Comparison of ENCODE assay signal across 7 mouse cellular contexts in genomic region chr9:20607100-20607974, GRCm38 (mm10). TPM values are rescaled to one million over a fixed set of nuclear protein-coding genes. Genes with fewer than 3 reads are reported as not detected.
DNase-seq lines count a peak whose midpoint lies in the region; ATAC-seq and TF ChIP-seq lines count a peak whose summit lies in the region.

No protein-coding gene starts in this region.

- H3K9ac ChIP-seq in intestine, postnatal 0 days (ENCODE audit: low read depth, low read length): peak overlapping the region; percentile 73
- peak overlapping the region; percentile 78 for H3K9ac ChIP-seq in midbrain, embryonic 12.5 days (replicated peaks)

- peaks cover 14% of the 10 kb centered on the region for H3K36me3 ChIP-seq in embryonic facial prominence, embryonic 10.5 days (replicated peaks)
- no peaks in the 10 kb centered on the region; the same call in 1 of the 2 replicates for H3K36me3 ChIP-seq in intestine, postnatal 0 days (ENCODE audit: control insufficient read depth, insufficient read depth)
- 0 out of 2 replicates have a peak, but pooled peaks cover 7% of the 10 kb centered on the region for H3K36me3 ChIP-seq in midbrain, embryonic 12.5 days
- H3K36me3 ChIP-seq in small intestine, adult 2 months (ENCODE audit: control insufficient read depth, insufficient read depth, low read length): no peaks in the 10 kb centered on the region

- TF ChIP-seq POLR2A in small intestine, adult 2 months (IDR thresholded peaks at IDR 0.05; ENCODE audit: low read depth, low read length): peak; percentile 65; the same call in 1 of the 2 replicates

- H3K9me3 ChIP-seq in embryonic facial prominence, embryonic 10.5 days: peaks cover 5% of the 10 kb centered on the region; the same call in 1 of the 2 replicates
- no peaks in the 10 kb centered on the region for H3K9me3 ChIP-seq in intestine, postnatal 0 days (ENCODE audit: control insufficient read depth)
- H3K9me3 ChIP-seq in midbrain, embryonic 12.5 days: no peaks in the 10 kb centered on the region

- peak overlapping the region; percentile 85 for H3K4me2 ChIP-seq in intestine, postnatal 0 days (replicated peaks; ENCODE audit: low read depth)
- peak overlapping the region; percentile 65 for H3K4me2 ChIP-seq in midbrain, embryonic 12.5 days (replicated peaks)

- peak overlapping the region; percentile 98 for H3K27ac ChIP-seq in embryonic facial prominence, embryonic 10.5 days (replicated peaks)
- peak overlapping the region; percentile 96 for H3K27ac ChIP-seq in intestine, postnatal 0 days (ENCODE audit: low read depth, low read length)
- peak overlapping the region; percentile 95 for H3K27ac ChIP-seq in midbrain, embryonic 12.5 days (replicated peaks)
- H3K27ac ChIP-seq in small intestine, adult 2 months (ENCODE audit: insufficient read depth, low read depth, low read length): peak overlapping the region; percentile 99

- WGBS in embryonic facial prominence, embryonic 10.5 days: under 1% methylated on average over 57 of the region's 57 CpGs
- WGBS in intestine, postnatal 0 days: under 1% methylated on average over 57 of the region's 57 CpGs
- under 1% methylated on average over 57 of the region's 57 CpGs for WGBS in midbrain, embryonic 12.5 days
- WGBS in small intestine, adult 2 months: under 1% methylated on average over 57 of the region's 57 CpGs

- DNase-seq in adrenal gland, postnatal 10 days: peak; percentile 86
- peak; percentile 89 for DNase-seq in embryonic facial prominence, embryonic 10.5 days (ENCODE audit: low spot score)
- peak; percentile 65 for DNase-seq in gonadal fat pad, adult 2 months (ENCODE audit: low read depth)
- peak; percentile 84 for DNase-seq in left cerebral cortex, postnatal 4 days

- peaks cover 12% of the 10 kb centered on the region; the same call in 1 of the 2 replicates for H3K4me1 ChIP-seq in embryonic facial prominence, embryonic 10.5 days
- no peaks in the 10 kb centered on the region; the same call in 1 of the 2 replicates for H3K4me1 ChIP-seq in intestine, postnatal 0 days (replicated peaks; ENCODE audit: control insufficient read depth, insufficient read depth, low read length)
- peaks cover 7% of the 10 kb centered on the region for H3K4me1 ChIP-seq in midbrain, embryonic 12.5 days
- H3K4me1 ChIP-seq in small intestine, adult 2 months (ENCODE audit: control insufficient read depth, insufficient read depth, insufficient read length, low read length): peaks cover 3% of the 10 kb centered on the region; the same call in 1 of the 2 replicates

- no peak for TF ChIP-seq CTCF in intestine, postnatal 0 days (IDR thresholded peaks at IDR 0.05; ENCODE audit: low read depth)
- no peak for TF ChIP-seq CTCF in small intestine, adult 2 months (IDR thresholded peaks at IDR 0.05; ENCODE audit: extremely low read depth, insufficient read length, insufficient replicate concordance, low read depth, low read length)

- no peaks in the 10 kb centered on the region for H3K27me3 ChIP-seq in embryonic facial prominence, embryonic 10.5 days (replicated peaks; ENCODE audit: low read depth, poor library complexity, severe bottlenecking)
- no peaks in the 10 kb centered on the region for H3K27me3 ChIP-seq in intestine, postnatal 0 days (replicated peaks; ENCODE audit: control insufficient read depth, insufficient read depth, low read length)
- H3K27me3 ChIP-seq in midbrain, embryonic 12.5 days: no peaks in the 10 kb centered on the region
- no peaks in the 10 kb centered on the region for H3K27me3 ChIP-seq in small intestine, adult 2 months (ENCODE audit: control insufficient read depth, insufficient read depth, low read length)

- peak overlapping the region; percentile 80 for H3K4me3 ChIP-seq in embryonic facial prominence, embryonic 10.5 days
- peak overlapping the region; percentile 64 for H3K4me3 ChIP-seq in intestine, postnatal 0 days (ENCODE audit: low read depth, low read length)
- H3K4me3 ChIP-seq in midbrain, embryonic 12.5 days: peak overlapping the region; percentile 71
- peak overlapping the region; percentile 90 for H3K4me3 ChIP-seq in small intestine, adult 2 months (ENCODE audit: low read depth, low read length)

- intact Hi-C loops in left cerebral cortex, postnatal 4 days (cut with DNase I): no loop called here

- ATAC-seq in intestine, postnatal 0 days: peak; percentile 83
- peak; percentile 89 for ATAC-seq in midbrain, embryonic 12.5 days (ENCODE audit: low FRiP score, low read depth)

RNA-seq across cellular contexts. Expression of gene Zfp846, which starts 26.2 kb away (rescaled TPM):
- 10 to 100 TPM in 1 of 2 experiments, 1 to 10 TPM in 1; 5.8 to 13.3 TPM for total RNA-seq in adrenal gland, postnatal 10 days (2021)
- polyA plus RNA-seq in embryonic facial prominence, embryonic 10.5 days (2016; fragmentation: Nextera tagmentation; extraction: Ambion mirVana): 16.6 and 18.8 TPM in 2 replicates
- polyA plus RNA-seq in gonadal fat pad, adult 2 months (2012; rRNA removed): 3.1 and 3.7 TPM in 2 replicates
- 5.2 and 5.7 TPM in 2 replicates for polyA plus RNA-seq in intestine, postnatal 0 days (2015; fragmentation: Nextera tagmentation; extraction: Ambion mirVana)
- 10 to 100 TPM; 44.4 to 51.5 TPM for total RNA-seq in left cerebral cortex, postnatal 4 days (2021)
- 31.6 and 32.7 TPM in 2 replicates for polyA plus RNA-seq in midbrain, embryonic 12.5 days (2016; fragmentation: Nextera tagmentation; extraction: Ambion mirVana)
- polyA plus RNA-seq in small intestine, adult 2 months (2012; rRNA removed): 0.81 and 1.0 TPM in 2 replicates

RNA-seq across cellular contexts. Expression of gene Ubl5, which starts 35.3 kb away (rescaled TPM):
- total RNA-seq in adrenal gland, postnatal 10 days (2021): 100 to 1,000 TPM; 295 to 301 TPM
- polyA plus RNA-seq in embryonic facial prominence, embryonic 10.5 days (2016; fragmentation: Nextera tagmentation; extraction: Ambion mirVana): 356 and 365 TPM in 2 replicates
- polyA plus RNA-seq in gonadal fat pad, adult 2 months (2012; rRNA removed): 207 and 259 TPM in 2 replicates
- polyA plus RNA-seq in intestine, postnatal 0 days (2015; fragmentation: Nextera tagmentation; extraction: Ambion mirVana): 557 and 578 TPM in 2 replicates
- 100 to 1,000 TPM; 298 to 308 TPM for total RNA-seq in left cerebral cortex, postnatal 4 days (2021)
- polyA plus RNA-seq in midbrain, embryonic 12.5 days (2016; fragmentation: Nextera tagmentation; extraction: Ambion mirVana): 463 and 492 TPM in 2 replicates
- polyA plus RNA-seq in small intestine, adult 2 months (2012; rRNA removed): 36.8 and 77.8 TPM in 2 replicates

RNA-seq across cellular contexts. Expression of gene Fbxl12, which starts 37.2 kb away (rescaled TPM):
- 10 to 100 TPM; 16.8 to 24.5 TPM for total RNA-seq in adrenal gland, postnatal 10 days (2021)
- 18.7 and 18.9 TPM in 2 replicates for polyA plus RNA-seq in embryonic facial prominence, embryonic 10.5 days (2016; fragmentation: Nextera tagmentation; extraction: Ambion mirVana)
- polyA plus RNA-seq in gonadal fat pad, adult 2 months (2012; rRNA removed): 28.5 and 35.2 TPM in 2 replicates
- 7.4 and 7.6 TPM in 2 replicates for polyA plus RNA-seq in intestine, postnatal 0 days (2015; fragmentation: Nextera tagmentation; extraction: Ambion mirVana)
- total RNA-seq in left cerebral cortex, postnatal 4 days (2021): 10 to 100 TPM; 21.9 to 25.4 TPM
- polyA plus RNA-seq in midbrain, embryonic 12.5 days (2016; fragmentation: Nextera tagmentation; extraction: Ambion mirVana): 19.2 and 20.5 TPM in 2 replicates
- 21.0 and 42.5 TPM in 2 replicates for polyA plus RNA-seq in small intestine, adult 2 months (2012; rRNA removed)

RNA-seq across cellular contexts. Expression of gene Pin1, which starts 44.6 kb away (rescaled TPM):
- total RNA-seq in adrenal gland, postnatal 10 days (2021): 10 to 100 TPM; 19.5 to 20.7 TPM
- polyA plus RNA-seq in embryonic facial prominence, embryonic 10.5 days (2016; fragmentation: Nextera tagmentation; extraction: Ambion mirVana): 82.2 and 87.9 TPM in 2 replicates
- 19.5 and 24.9 TPM in 2 replicates for polyA plus RNA-seq in gonadal fat pad, adult 2 months (2012; rRNA removed)
- polyA plus RNA-seq in intestine, postnatal 0 days (2015; fragmentation: Nextera tagmentation; extraction: Ambion mirVana): 27.1 and 27.2 TPM in 2 replicates
- total RNA-seq in left cerebral cortex, postnatal 4 days (2021): 10 to 100 TPM; 27.0 to 28.4 TPM
- 54.6 and 54.8 TPM in 2 replicates for polyA plus RNA-seq in midbrain, embryonic 12.5 days (2016; fragmentation: Nextera tagmentation; extraction: Ambion mirVana)
- 8.6 and 13.0 TPM in 2 replicates for polyA plus RNA-seq in small intestine, adult 2 months (2012; rRNA removed)

Comparison
In these comparisons a context has a peak if more than half of its experiments do, and no peak if none do; other contexts are left out.
1. Peak in every context shown above with its lines: DNase-seq, ATAC-seq, H3K4me3 ChIP-seq and H3K27ac ChIP-seq.